Mouse (Mus musculus): ENCODE data around the gene Tmem44.

Gene Tmem44

GRCm38 (mm10) chr16:30515418-30515817, 35.2 kb downstream of the Tmem44 start:
- peak; percentile 54 for DNase-seq

- DNase-seq, result no peak
These were observed 37.3 kb downstream of the Tmem44 start for GRCm38 (mm10) chr16:30513050-30514024.

- DNase-seq, result no peak
These were observed 38.1 kb downstream of the Tmem44 start for GRCm38 (mm10) chr16:30512375-30513049.

GRCm38 (mm10) chr16:30511563-30512340, 38.9 kb downstream of the Tmem44 start:
- DNase-seq, result no peak

GRCm38 (mm10) chr16:30510504-30511451, 39.9 kb downstream of the Tmem44 start:
- DNase-seq, result peak; percentile 94

- DNase-seq, result peak; percentile 43
These were observed 40.6 kb downstream of the Tmem44 start for GRCm38 (mm10) chr16:30510091-30510490.

GRCm38 (mm10) chr16:30509340-30509739, 41.3 kb downstream of the Tmem44 start:
- no peak for DNase-seq

GRCm38 (mm10) chr16:30508738-30509137, 41.9 kb downstream of the Tmem44 start:
- no peak for DNase-seq

GRCm38 (mm10) chr16:30507120-30507519, 43.5 kb downstream of the Tmem44 start:
- no peak for DNase-seq

GRCm38 (mm10) chr16:30505311-30506031, 45.2 kb downstream of the Tmem44 start:
- no peak for DNase-seq

- DNase-seq, result no peak
These were observed 45.8 kb downstream of the Tmem44 start for GRCm38 (mm10) chr16:30504856-30505255.

GRCm38 (mm10) chr16:30503958-30504357, 46.7 kb downstream of the Tmem44 start:
- peak; percentile 43 for DNase-seq

- DNase-seq, result no peak
These were observed 48.3 kb downstream of the Tmem44 start for GRCm38 (mm10) chr16:30502221-30502891.

GRCm38 (mm10) chr16:30501621-30502020, 49.0 kb downstream of the Tmem44 start:
- no peak for DNase-seq

- no peak for DNase-seq
These were observed 50.4 kb downstream of the Tmem44 start for GRCm38 (mm10) chr16:30500223-30500622.

GRCm38 (mm10) chr16:30499126-30499857, 51.4 kb downstream of the Tmem44 start:
- DNase-seq, result no peak

GRCm38 (mm10) chr16:30497307-30497706, 53.3 kb downstream of the Tmem44 start:
- no peak for DNase-seq

- DNase-seq, result no peak
These were observed 55.8 kb downstream of the Tmem44 start for GRCm38 (mm10) chr16:30494883-30495282.

- no peak for DNase-seq
These were observed 58.9 kb downstream of the Tmem44 start for GRCm38 (mm10) chr16:30491742-30492141.

- no peak for DNase-seq
These were observed 59.9 kb downstream of the Tmem44 start for GRCm38 (mm10) chr16:30490791-30491190.
